Mouse (Mus musculus) brain, embryonic 14.5 days (tissue): Measurements from ENCODE around the gene Ttc38.

Experiments used
- CTCF ChIP-seq: fragments of 200-500 bp; IDR thresholded peaks from 2 replicates; pipeline ENCODE4 v1.5.1; 2012; ENCODE audit warnings: inconsistent platforms, mild to moderate bottlenecking, moderate library complexity, borderline replicate concordance; ENCODE audit not compliant: insufficient read depth, insufficient read length; ENCODE audit errors: extremely low read depth
- POLR2A ChIP-seq: fragments of 200-500 bp; IDR thresholded peaks from 2 replicates; pipeline ENCODE4 v1.6.1; 2012; ENCODE audit warnings: mild to moderate bottlenecking, inconsistent platforms, borderline replicate concordance; ENCODE audit not compliant: poor library complexity, insufficient read depth, insufficient read length, severe bottlenecking; ENCODE audit errors: extremely low read depth

DNA sequence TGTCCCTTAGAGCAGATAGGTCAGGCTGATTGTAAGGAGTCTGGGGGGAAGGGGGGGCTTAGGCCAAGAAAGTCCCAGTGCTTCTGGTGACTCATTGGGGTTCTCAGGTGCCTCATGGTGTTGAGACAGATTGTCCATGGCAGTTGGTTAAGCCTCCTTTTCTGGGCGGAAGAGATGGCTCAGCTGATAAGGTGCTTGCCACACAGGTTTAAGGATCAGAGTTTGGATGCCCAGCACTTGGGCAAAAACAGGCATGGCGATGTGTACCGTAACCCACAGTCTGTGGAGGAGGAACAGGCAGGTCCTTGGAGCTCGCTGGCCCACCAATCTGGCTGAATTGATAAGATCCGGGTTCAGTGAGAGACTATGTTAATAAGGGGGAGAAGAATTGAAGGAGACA, 4.8 kb downstream of the Ttc38 start:
- TF ChIP-seq POLR2A (no peak), CTCF (no peak)
